Mouse (Mus musculus) left cerebral cortex, postnatal 25 days (tissue): Measurements from ENCODE around the gene Xrcc5. TPM values are rescaled to one million over a fixed set of nuclear protein-coding genes. Genes with fewer than 3 reads are reported as not detected.

Experiments
- DNase-seq, 2 experiments: peaks; one replicate each; pipeline ENCODE4 v3.0.0; 2022; ENCODE audit warnings: low spot score in 2 of 2, mixed read lengths in 1 of 2
- intact Hi-C: fragments of 180-260 bp; cut with DNase I; formaldehyde crosslinking; loops from one replicate; pipeline ENCODE4 v1.15.1; 2025
- total RNA-seq, 2 experiments: library from RNA; stranded (reverse); gene quantifications; 2 replicates each; pipeline ENCODE4 v1.2.3; 2021

Gene Xrcc5
- total RNA-seq: 10 to 100 TPM; 12.7 to 15.2 TPM

DNA sequence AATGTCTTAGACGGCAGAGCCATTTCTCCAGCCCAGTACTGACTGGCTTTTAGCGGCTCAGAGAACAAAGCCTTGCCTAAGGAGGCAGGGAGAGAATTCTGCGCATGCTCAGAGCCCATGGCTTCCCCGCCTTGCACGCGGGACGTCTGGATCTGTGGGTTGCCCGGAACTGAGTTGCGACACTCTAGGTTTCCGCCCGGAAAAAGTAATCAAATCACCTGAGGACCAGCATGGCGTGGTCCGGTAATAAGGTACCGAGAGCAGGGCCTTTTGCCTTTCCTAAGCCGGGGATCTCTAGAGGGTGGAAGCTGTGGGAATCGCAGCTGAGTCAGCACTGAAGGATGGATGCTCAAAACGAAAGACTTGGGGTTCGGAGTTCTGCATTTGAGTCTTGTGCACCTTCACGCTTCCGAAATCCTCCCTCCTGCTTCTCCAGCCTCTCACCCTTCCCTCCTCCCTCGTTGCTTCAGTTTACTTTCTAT is at the start of gene Xrcc5:
Gene Xrcc5 (plus strand): TSS at position 105 of the 482 bp plus-strand sequence.
- intact Hi-C loops: loop anchor here (5.0 kb wide), 4 partner anchors 230 to 545 kb away; partner anchors contain the start of genes March4, Rpl37a and Smarcal1
- peak; percentile 92 to 97 for DNase-seq

DNA sequence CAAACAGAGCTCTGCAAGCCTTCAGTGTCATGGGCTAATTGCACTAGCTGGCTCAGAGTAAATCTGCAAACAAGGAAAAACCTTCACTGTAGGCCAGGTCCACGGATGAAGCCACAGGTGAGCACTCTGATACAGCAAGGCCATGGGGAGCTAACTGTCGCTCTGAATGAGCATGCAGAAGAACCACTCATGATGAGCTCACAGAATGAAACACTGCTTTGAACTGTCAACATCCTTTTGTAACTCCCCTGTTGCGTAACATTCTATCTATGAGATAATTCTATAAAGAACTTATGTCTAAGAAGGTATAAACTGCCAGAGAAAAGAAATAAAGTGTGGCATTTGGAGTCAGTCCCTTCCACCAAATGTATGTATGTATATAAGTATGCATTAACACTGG is 44.1 kb upstream of the Xrcc5 start:
- intact Hi-C loops: no loop called here
- DNase-seq: no peak

DNA sequence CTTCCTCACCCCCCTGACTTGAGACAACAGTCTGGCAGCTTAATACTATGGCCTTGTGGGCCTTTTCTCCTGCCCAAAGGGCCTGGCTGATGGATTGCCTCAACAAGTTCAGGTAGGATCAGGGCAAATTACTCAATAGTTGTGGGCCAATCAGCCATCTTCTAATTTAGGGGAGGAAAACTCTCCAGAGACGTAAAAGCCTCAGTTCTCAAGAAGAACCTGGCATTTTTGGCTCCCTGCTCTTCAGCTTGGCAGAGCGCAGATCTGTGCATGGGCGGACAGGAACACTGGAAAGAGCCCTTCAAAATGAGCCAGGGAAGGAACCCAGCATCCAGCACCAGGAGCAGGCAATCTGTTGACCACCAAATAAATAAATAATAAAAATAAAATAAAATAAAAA is 29.1 kb upstream of the Xrcc5 start:
- intact Hi-C loops: no loop called here
- peak in 1 of 2 experiments; percentile 58 for DNase-seq

DNA sequence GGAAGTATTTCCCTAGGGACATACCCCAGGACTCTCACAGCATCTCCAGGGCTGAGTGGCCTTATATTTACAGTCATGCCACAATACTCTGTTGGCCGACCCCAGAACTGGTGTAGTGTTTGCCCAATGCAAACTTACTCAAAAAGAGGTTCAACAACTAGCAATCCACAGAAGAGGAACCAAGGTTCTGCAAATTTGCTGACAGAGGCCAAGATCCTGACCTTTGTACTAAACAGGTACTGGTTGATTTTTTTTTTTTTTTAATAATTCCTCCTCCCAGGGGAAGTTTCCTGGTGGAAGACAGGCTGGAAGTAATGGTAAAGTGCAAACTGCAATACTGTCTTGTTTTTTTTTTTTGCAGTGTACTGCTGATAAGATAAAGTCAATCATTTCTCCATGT is 24.6 kb upstream of the Xrcc5 start:
- DNase-seq: no peak
- intact Hi-C loops: no loop called here

DNA sequence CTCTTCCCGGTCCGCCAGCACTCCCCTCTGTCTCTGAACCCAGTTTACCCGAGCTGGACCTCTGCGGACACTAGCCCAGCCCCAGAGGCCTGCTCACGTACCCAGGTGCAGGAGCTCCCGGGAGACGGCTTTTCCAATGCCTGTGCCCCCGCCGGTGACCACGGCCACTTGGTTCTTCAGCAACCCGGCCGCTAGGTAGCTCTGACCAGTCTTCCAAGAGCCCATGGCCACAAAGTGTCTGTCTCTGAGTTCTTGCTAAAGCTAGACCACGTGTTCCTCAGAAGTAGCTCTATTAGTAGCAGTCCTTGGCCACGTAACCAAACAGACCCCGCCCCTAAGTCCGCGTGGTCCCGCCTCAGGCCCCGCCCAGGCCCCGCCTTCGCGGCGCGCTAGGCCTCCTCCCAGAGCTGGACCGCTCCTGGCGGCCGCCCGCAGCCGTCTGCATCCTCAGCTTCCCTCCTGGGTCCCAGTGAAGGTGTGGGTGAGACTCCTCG is 23.2 kb upstream of the Xrcc5 start, which contains the start of the genes Pecr and Tmem169:
Gene Pecr (minus strand): TSS at position 323 of the 494 bp plus-strand sequence.
Gene Tmem169 (plus strand): TSS at position 378 of the 494 bp plus-strand sequence.
- peak; percentile 90 to 97 for DNase-seq
- intact Hi-C loops: no loop called here

DNA sequence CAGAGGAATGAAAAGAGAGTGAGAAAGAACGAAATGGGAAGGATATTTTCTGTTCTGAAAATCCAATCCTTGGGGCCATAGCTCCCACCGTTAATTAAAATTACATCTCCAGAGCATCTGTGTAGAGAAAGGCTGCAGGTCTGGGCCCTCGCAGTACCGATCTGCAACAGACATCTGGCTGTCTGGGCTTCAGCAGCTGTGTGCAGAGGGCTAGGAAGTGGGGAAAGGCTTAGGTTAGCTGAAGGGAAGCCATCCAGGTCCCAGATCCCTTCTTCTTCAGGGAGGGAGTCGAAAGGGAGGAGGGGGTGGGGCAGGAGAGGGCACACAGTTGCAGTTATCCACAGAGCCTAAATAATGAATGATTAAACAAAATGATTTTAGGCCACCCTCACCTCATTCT is 22.7 kb upstream of the Xrcc5 start:
- intact Hi-C loops: no loop called here
- DNase-seq: no peak

DNA sequence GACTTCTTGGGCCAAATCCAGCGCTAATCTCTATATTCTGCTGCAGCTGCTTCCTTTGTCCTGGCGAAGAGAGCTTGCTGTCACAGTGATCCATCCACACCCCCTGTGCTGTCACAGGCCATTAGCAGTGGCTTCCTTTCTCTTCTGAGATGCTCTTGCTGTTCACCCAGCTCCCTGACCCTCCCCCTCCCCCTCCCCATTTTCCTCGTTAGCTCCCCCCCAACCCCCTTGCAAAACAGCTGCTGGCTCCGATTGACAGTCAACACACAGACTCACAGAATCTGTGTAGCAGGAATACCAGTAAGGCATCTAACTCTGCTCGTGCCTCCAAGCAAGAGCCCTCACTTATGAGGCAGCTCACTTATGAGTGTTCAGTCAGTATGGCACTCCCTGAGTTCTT is 20.3 kb upstream of the Xrcc5 start:
- DNase-seq: no peak
- intact Hi-C loops: no loop called here

DNA sequence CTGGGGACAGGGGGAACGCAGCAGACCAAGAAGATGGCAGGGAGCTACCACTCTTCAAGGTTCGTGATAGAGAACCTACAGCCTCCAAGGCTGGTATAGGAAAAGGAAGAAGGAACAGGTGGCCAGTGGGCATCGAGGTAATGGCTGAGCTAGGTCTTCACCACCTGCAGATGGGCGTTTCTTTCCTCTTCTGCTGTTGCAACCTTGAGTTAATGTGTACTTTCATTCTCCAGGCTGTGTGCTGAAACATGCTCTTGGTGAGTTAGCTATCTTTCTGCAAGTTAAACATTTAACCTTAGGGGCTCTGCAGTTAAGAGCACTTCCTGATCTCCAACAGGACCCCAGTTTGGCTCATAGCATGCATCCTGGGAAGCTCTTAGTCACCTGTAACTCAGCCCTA is 19.3 kb upstream of the Xrcc5 start:
- intact Hi-C loops: no loop called here
- no peak for DNase-seq

DNA sequence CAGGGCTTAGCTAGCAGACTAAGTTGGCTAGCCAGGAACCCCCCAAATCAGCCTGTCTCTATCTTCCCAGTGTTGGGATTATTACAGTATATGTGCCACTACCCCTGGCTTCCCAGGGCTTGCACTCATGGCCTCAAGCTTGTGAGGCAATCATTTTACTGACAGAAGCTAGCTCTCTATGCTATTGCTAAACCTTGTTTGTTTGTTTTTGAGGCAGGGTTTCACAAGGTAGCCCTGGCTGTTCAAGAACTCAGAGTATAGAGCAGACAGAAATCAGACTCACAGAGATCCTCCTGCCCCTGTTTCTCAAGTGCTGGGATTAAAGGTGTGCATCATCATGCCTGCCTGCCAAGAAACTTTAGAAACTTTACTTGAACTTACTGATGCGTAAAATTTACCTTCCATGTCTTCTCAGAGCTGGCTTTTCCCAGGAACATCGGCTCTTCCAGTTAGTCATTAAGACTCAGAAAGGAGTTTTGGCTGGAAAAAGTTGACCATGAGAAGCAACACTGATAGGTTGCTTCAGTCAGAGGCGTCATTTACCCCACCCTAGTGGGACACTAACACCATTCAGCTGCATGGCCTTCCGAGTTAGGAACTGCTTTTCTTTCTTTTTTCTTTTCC is 18.6 kb upstream of the Xrcc5 start:
- DNase-seq: no peak
- intact Hi-C loops: no loop called here

DNA sequence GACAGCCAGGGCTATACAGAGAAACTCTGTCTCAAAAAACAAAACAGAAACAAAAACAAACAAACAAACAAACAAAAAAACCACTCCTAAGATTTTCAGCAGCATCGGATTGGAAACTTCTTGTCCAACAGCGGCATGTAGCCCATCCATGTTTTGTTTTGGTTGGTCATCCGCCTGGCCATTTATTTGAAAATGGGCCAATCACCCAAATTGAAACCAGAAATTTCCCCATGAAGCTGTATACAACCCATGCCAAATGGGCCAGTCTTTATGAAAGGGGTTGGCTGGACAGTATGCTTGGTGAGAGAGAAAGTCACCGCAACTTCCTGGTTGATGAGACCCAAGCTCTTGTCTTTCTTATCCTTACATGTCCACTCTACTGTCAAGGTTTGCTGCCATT is 16.3 kb upstream of the Xrcc5 start:
- intact Hi-C loops: no loop called here
- no peak for DNase-seq

DNA sequence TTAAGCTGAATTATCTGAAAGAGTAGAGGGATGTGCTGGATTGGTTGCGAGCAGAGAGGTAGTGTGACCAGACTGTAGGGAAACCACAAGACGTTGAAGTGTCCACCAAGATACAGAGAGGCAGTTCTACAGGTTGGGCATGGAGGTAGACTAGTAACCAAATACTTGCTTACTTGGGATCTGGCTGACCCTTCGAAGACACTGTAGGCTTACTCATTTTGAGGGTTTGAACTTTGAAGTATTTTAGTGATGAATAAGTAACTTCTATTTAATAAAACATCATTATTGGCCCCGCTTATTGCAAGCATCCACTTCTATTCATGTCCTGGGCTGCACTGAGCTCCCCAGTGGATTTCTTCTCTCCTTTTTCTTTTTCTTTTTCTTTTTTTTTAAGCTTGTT is 15.8 kb upstream of the Xrcc5 start:
- no peak for DNase-seq
- intact Hi-C loops: no loop called here

DNA sequence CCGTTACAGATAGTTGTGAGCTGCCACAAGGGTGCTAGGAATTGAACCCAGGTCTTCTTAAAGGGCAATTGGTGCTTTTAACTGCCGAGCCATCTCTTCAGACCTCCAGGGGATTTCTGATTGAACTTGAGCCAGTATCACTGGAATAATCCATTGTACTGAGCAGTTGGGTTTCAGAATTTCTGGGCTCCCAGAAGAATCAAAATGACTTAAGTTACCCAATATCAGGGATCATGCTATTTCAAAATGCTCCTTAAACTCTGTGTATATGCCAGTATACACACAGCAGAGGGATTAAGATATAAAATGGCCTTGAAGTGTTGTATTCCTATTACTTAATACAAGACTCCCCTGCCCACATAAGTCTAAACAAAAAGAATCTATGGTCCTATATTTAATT is 15.3 kb upstream of the Xrcc5 start:
- DNase-seq: no peak
- intact Hi-C loops: no loop called here

DNA sequence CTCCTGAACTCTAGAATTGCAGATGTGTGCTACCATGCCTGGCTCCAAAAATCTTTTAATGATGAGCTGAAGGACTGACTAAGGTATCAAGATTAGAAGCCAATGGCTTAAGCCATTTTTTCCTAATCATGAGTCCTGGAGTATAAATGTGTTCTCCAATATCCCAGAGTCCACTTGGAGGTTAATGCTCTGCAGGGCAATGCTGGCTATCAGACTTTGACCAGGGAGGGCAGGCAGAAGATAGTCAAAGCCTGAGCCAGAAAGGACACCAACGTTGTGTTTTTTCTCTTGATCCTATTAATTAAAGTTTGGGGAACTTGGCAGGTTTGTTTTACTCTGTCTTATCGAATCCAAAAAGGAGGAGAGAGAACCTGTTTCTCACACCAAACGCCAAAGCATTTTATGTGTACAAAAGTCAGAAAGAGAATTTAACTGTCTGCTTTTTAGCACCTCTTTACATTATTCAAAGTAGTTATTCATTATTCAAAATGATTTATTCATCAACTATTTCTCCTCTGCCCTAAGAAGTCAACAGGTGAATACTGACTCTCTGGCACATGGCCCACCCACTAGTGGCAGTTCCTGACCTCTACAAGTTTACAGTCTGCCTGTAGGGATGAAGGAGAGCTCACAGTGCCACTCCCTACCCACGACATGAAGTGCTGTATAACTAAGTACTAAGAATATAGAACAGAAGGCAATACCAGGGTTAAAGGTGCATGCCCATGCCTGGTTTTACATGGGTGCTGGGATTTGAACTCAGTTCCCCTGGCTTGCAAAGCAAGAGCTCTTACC is 13.2 kb upstream of the Xrcc5 start:
- no peak for DNase-seq
- intact Hi-C loops: no loop called here

DNA sequence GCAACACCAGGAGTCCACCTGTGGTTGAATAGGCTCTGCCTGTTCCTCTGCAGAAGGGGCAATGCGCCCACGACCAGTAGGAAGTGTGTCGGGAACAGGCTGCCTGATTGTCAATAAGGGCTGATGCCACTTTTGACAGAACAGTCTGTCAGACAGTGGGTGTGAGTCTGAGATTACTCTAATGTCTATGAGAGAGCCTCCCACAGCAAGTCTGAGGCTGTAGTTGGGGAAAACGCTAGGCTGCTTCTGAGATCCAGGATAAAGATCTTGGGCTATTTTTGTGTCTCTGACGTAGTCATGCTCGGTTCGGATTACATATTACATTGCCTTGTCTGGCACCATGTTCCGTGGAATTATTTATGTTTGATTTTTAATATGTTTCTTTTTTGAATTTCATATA is 11.5 kb upstream of the Xrcc5 start:
- peak in 1 of 2 experiments; percentile 31 for DNase-seq
- intact Hi-C loops: no loop called here

DNA sequence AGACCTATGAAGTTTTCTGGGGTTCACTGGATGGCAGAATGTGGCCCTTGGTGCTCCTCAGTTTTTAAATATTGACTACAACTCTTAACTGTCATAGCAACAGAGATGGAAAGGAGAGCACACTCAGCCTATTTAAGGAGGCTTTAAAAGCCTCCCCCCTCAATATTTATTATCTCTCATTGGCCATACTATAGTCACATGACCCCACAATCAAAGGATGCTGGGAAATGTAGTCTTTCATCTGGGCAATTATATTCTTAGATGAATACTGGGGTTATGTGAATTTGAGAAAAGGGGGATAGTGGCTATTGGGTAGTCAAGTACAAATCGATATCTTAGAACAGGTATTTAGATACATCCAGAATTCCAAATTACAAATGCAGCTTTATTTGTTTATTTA is 5.4 kb upstream of the Xrcc5 start:
- no peak for DNase-seq
- intact Hi-C loops: no loop called here

DNA sequence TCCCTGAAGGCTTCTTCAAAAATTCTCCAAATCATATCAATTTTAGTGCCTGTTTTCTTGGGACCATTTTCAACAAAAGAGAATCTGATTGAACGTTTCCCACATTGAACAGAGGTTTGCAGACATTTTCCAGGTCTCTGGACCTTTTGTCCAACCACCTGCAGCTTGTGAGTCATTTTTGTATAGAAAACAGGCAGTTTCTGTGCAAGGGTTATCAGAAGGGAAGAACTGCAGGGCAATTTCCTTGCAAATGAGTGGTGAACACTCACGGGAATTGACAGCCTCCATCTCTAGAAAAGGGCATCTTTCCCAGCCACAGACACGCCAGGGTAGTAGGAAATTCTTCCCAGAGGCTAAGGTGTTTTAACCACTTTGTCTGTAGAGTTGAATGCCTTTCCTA is 980 bp upstream of the Xrcc5 start:
- no peak for DNase-seq
- intact Hi-C loops: loop anchor here (5.0 kb wide), 4 partner anchors 231 to 546 kb away; partner anchors contain the start of genes March4, Rpl37a and Smarcal1

DNA sequence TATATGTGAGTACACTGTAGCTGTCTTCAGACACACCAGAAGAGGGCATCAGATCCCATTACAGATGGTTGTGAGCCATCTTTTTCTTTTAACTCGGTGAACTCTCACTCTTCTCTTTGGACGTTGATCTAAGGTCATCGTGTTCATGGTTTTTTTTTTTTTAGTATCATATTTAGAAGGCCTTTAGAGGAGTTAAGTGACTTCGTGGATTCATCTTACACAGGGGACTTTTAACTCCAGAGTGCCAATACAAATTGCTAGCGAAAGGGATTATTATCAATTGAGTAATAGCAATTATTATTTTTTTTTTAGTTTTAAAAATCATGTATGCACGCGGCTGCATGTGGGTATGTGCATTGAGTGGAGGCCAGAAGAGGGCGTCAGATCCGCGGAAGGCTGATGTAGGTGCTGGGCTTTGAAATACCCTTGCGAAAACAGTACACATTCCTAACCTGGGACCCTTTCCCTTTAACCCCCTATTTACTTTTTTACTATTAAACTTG is 491 bp upstream of the Xrcc5 start:
- no peak for DNase-seq
- intact Hi-C loops: loop anchor here (5.0 kb wide), 4 partner anchors 231 to 546 kb away; partner anchors contain the start of genes March4, Rpl37a and Smarcal1

DNA sequence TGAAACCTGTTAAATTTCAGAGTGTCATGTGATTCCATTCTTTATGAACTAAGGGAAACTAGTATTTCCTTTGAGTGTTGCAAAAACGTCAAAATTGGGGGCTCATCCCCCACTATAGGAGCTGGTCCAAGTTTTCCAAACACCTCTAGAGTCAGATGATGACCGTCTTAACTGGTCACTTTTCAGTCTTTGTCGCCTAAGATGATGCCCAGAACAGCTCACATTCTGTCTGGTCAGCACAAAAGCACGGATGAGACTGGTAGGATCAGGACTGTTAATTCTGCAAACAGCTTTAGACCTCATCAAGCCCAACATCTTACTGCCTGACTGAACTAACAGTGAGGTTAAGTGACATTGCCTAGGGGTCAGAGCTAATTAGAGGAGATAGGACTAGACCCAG is 1.7 kb downstream of the Xrcc5 start:
- intact Hi-C loops: loop anchor here (5.0 kb wide), 4 partner anchors 228 to 543 kb away; partner anchors contain the start of genes March4, Rpl37a and Smarcal1
- DNase-seq: no peak

DNA sequence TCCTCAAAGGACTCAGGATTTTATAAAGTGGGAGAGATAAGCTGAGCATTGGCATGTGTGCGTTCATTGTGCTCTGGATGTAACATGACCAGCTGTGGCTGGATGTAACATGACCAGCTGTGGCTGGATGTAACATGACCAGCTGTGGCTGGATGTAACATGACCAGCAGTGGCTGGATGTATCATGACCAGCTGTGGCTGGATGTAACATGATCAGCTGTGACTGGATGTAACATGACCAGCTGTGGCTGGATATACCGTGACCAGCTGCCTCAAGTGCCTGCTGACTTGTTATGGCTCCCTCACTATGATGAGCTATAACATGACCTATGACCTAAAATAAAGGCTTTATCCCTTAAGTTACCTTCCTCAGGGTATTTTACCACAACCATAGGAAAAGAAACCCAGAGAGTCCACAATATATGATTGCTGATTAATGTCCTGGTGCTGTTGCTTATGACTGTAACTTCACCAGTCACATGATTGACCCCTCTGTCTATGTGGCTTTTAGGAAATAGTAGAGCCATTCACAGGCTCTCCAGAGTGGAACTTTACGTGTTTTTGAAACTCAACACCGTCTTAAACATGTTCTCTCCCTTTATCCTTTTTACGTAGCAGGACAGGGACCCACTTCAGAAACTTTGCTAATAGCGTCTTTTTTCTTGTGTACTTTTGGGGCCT is 2.7 kb downstream of the Xrcc5 start:
- no peak for DNase-seq
- intact Hi-C loops: loop anchor here (5.0 kb wide), 4 partner anchors 227 to 542 kb away; partner anchors contain the start of genes March4, Rpl37a and Smarcal1
